Mouse (Mus musculus): Measurements from ENCODE around the gene Ltbp3. TPM values are rescaled to one million over a fixed set of nuclear protein-coding genes. Genes with fewer than 3 reads are reported as not detected.

Gene Ltbp3
- total RNA-seq, 2 experiments from 2014 or later = 23.8 to 23.9 TPM

DNA sequence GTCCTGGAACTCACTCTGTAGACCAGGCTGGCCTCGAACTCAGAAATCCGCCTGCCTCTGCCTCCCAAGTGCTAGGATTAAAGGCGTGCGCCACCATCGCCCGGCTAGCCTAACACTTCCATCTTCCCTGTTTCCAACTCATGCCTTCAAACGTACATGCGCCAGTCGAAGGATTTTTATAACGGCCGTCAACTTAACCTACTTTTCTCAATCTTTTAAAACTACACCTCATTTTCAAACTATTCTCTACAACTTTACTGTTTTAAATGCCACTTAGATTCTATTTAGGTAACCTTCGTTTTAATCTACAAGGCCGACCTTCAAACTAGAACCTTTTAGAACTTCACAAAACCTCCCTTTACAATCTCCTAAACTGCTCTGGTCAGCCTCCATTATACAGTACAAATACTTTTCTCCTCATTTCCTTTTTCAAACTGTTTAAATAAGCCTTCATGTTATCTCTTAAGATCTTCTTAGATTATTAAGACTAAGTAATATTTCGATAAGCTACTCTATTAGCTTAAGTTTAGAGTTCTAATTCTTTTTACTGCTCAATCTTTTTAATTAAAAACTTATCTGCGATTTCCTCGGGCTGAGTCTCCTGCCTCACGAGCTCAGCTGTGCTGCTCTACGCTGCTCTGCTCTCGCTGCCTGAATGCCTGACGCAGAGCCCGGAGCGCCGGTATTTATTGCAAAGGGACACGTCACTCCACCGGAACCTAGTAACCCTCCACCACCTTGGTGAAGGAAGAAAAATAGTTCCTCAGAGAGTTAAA lies 61.5 kb downstream of the Ltbp3 start:
- peak; percentile 94 for DNase-seq
- intact Hi-C loops (cut with DNase I) = loop anchor here (1.0 kb wide), 1 partner anchor 43 kb away; no protein-coding TSS in a partner anchor

DNA sequence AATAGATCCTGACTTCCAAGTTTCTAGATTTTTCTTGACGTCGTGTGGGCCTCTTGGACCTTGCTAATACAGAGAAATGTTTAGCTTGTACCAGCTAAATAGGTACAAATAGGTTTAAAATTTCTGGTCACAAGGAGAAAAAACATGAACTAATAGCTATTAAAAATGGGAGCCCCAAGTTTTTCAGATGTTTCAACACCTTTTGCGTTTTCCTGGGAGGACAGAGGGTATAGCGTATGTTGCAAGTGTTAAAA lies 62.0 kb downstream of the Ltbp3 start:
- DNase-seq = no peak
- intact Hi-C loops (cut with DNase I) = loop anchor here (1.0 kb wide), 1 partner anchor 43 kb away; no protein-coding TSS in a partner anchor

DNA sequence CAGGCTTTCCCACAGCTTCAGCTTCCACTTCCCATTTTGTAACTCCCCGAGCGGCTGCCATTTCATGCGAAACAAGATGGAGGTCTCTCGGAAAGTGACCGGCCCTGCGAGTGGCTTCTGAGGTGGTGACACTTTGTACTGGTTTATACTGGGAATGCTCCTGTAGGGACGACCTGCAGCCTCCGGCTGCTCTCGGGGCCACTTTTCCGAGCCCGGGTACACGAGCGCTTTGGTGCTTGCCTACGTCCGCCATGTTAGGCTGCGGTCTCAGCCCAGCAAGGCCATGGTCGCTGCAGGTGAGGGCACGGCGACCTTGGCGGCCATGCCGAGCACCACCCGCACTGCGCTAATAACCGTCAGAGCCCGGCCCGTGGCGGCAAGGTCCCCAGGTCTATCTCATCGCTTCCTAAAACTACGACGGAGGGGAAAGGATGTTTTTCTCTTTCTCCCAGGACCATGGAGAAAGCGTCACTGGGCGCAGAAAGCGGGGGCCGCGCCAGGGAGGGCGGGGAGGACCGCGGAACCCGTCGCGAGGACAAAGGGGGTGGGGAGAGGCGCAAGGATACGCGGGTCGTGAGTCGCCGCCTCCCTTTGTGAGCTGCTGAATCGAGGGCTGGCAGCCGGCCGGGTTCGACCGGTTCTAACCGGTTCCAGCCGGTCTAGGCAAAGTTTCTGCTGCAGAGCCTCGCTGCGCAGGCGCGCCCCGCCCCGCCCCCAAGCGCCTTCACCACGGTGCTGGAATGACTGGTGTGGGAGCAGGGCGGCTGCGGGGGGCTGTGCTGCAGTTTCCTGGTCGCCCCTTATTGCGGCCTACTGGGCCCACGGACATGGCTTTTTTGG lies 62.6 kb downstream of the Ltbp3 start:
- peak; percentile 100 for DNase-seq
- intact Hi-C loops (cut with DNase I) = no loop called here

DNA sequence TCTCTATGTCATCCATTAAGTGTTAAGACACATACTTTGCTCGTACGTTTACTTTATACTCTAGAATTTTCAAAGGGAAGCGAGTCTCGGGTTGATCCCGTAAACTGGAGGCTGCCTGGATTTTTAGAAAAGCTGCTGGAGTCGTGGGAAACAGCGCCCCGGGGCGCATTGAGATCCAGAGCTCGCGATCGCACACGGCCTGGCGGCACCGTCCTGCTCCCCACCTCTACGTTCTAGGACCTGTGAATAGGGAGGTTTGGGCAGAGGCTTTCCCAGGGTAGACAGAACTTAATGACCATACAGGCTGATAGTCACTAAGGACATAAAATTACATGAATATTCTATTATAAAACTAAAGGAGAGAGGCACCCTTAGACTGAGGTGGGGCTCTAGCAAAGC lies 63.2 kb downstream of the Ltbp3 start:
- intact Hi-C loops (cut with DNase I) = no loop called here
- no peak for DNase-seq

DNA sequence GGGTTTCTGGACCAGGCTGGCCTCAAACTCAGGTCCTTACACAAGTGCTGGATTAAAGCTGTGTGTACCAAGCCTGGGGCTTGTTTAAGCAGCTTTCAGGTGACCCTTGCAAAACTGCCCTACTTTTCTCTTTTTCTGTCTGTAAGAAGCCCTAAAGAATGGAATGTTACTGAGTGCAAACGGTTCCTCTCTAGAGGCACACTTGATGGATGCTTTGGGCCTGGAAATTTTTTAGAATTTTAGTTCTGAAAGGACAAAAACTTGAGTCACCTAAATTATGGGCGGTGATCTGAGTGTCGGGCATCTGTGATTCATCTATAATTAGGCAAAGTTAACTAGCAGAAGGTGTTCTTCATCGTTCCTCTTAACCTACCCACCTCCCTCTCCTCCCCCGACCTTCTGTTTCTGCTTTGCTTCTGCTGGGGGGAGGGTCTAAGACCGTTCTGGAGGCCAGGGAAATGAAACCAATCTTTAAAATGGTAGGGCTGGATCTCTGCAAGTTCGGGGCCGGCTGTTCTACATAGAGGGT lies 63.7 kb downstream of the Ltbp3 start:
- intact Hi-C loops (cut with DNase I) = no loop called here
- DNase-seq = no peak

DNA sequence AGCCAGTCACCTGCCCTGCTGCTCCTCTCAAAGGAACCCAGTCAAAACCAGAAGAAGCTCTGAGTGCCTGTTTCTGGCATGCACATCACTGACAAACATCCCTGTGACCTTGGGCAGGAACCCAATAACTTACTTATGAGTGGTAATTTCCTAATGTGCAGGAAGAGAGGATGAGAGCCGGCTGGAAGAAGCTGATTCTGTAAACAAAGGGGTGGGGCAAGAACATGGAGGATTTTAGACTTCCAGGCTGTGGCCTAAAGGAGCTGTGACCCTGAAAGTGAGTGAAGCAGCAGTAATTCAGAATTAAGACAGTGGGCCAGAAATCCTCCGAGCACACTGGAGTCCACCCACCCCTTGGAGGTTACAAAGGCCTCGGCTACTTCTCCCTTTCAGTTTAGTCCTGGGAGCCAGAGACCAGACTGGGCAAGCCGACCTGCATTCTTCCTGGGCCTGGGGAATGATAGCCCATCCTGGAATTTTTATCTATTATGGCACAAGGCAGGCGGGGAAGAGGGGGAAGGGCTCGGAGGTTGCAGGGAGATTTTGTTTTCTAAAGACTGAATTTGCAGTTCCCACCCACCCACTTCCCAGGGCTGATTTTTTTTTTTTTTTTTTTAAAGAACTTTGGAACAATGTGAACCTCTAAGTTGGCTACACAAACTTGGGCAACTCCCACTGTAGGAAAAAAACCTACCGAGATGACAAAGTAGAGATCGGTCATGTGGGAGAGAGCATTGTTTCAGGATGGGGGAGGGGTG lies 65.5 kb downstream of the Ltbp3 start:
- no peak for DNase-seq
- intact Hi-C loops (cut with DNase I) = no loop called here

DNA sequence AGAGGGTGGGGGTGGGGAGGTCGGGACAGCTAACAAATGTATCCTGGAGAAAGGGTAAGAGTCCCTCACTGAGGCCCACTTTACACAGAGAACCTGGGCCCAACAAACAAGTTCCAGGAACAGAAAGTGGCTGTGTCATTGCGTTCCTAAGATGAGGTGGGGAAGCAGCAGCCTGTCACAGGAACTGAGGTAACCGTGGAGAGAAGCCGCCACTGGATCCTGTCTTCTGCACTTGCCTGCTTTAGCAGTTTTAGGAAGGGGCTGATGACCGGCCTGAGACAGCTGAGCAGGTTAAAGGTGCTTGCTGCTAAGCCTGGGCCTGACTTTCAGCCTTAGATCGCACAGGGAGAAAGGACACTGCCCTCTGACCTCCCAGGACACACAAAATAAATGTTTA lies 66.1 kb downstream of the Ltbp3 start:
- DNase-seq = no peak
- intact Hi-C loops (cut with DNase I) = no loop called here

DNA sequence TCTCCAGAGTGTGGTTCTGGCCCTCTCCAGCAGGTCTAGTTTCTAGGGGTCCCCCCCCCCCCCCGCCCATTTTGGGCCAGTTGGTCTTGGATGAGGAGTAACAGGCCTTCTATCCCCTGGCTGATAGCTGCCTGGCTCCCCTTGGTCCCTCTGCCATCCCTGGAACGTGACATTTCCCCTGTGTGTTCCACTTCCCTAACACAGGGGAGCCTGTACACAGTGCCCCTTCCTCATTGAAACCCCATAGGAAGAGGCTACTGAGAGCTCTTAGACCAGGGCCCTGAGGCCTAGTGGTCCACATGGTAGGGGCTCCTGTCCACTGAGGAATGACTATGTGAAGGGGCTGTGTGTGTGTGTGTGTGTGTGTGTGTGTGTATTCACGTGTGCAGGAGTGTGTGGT lies 67.0 kb downstream of the Ltbp3 start:
- DNase-seq = no peak
- intact Hi-C loops (cut with DNase I) = no loop called here

Other genes starting within 250 kb of the Ltbp3 start
- gene 1700020D05Rik, start 237.1 kb upstream of the Ltbp3 start, total RNA-seq (2021) = 1 to 10 TPM; 9.3 to 9.6 TPM
- gene Snx32, start 230.4 kb upstream of the Ltbp3 start, total RNA-seq (2021) = 10 to 100 TPM; 64.8 to 67.7 TPM
- gene Ovol1, start 180.3 kb upstream of the Ltbp3 start, total RNA-seq (2021) = not detected
- gene Ap5b1, start 172.9 kb upstream of the Ltbp3 start, total RNA-seq (2021) = 10 to 100 TPM; 11.6 to 12.2 TPM
- gene Rnaseh2c, start 139.0 kb upstream of the Ltbp3 start, total RNA-seq (2021) = 10 to 100 TPM; 47.3 to 49.7 TPM
- 10 to 100 TPM; 84.6 to 98.4 TPM for gene Kat5, start 130.7 kb upstream of the Ltbp3 start, total RNA-seq (2021)
- 10 to 100 TPM; 29.6 to 34.8 TPM for gene Rela, start 103.4 kb upstream of the Ltbp3 start, total RNA-seq (2021)
- 10 to 100 TPM; 31.1 to 33.3 TPM for gene Sipa1, start 77.2 kb upstream of the Ltbp3 start, total RNA-seq (2021)
- 10 to 100 TPM; 14.3 to 14.6 TPM for gene Map3k11, start 52.2 kb upstream of the Ltbp3 start, total RNA-seq (2021)
- 10 to 100 TPM; 87.7 to 91.7 TPM for gene Pcnx3, start 52.0 kb upstream of the Ltbp3 start, total RNA-seq (2021)
- not detected for gene Kcnk7, start 36.5 kb upstream of the Ltbp3 start, total RNA-seq (2021)
- gene Ehbp1l1, start 14.6 kb upstream of the Ltbp3 start, total RNA-seq (2021) = 10 to 100 TPM; 41.9 to 48.6 TPM
- 10 to 100 TPM; 72.4 to 72.5 TPM for gene Fam89b, start 11.3 kb upstream of the Ltbp3 start, total RNA-seq (2021)
- gene Scyl1, start 30.5 kb downstream of the Ltbp3 start, total RNA-seq (2021) = 10 to 100 TPM; 81.7 to 81.8 TPM
- gene Frmd8, start 134.4 kb downstream of the Ltbp3 start, total RNA-seq (2021) = 10 to 100 TPM; 12.1 to 13.4 TPM
- gene Slc25a45, start 136.9 kb downstream of the Ltbp3 start, total RNA-seq (2021) = 1 to 10 TPM; 1.4 to 2.0 TPM
- 10 to 100 TPM; 10.2 to 11.7 TPM for gene Tigd3, start 153.2 kb downstream of the Ltbp3 start, total RNA-seq (2021)
- gene Dpf2, start 172.1 kb downstream of the Ltbp3 start, total RNA-seq (2021) = 10 to 100 TPM; 76.1 to 84.1 TPM
- 10 to 100 TPM; 11.2 to 14.2 TPM for gene Cdc42ep2, start 183.9 kb downstream of the Ltbp3 start, total RNA-seq (2021)
- gene Pola2, start 223.3 kb downstream of the Ltbp3 start, total RNA-seq (2021) = 10 to 100 TPM; 14.3 to 16.4 TPM
- not detected for gene Slc22a20, start 245.2 kb downstream of the Ltbp3 start, total RNA-seq (2021)

All from left cerebral cortex, postnatal 4 days (tissue).